Mouse (Mus musculus) small intestine, adult 10 weeks (tissue): ENCODE results near the gene Ndufa13. TPM values are rescaled to one million over a fixed set of nuclear protein-coding genes. Genes with fewer than 3 reads are reported as not detected.

ENCODE experiments used
- polyA plus RNA-seq: library from polyadenylated mRNA; stranded (reverse); fragments of 350-450 nt; fragmentation: Illumina TruSeq; extraction: RNeasy Lipid Tissue Mini Kit (QIAGEN cat#74804); gene quantifications from one replicate; pipeline ENCODE4 v1.2.3, GENCODE M21; 2014; ENCODE audit warnings: low replicate concordance

The Ndufa13 gene
- not detected for polyA plus RNA-seq

GRCm38 (mm10) chr8:69902163-69903062 is at the start of gene Ndufa13, which contains the start of the genes Tssk6 and Yjefn3:
Gene Ndufa13, minus strand, starts transcription at chr8:69902558.
Gene Tssk6, plus strand, starts transcription at chr8:69902184.
Gene Yjefn3, minus strand, starts transcription at chr8:69902712.

GRCm38 (mm10) chr8:69887289-69888243 is 14.8 kb downstream of the Ndufa13 start, which contains the start of gene Cilp2:
Gene Cilp2, minus strand, starts transcription at chr8:69887687.

Other genes starting within 250 kb of the Ndufa13 start
- gene Zfp964, start 248.1 kb downstream of the Ndufa13 start, polyA plus RNA-seq = 4.9 TPM
- gene Zfp869, start 191.8 kb downstream of the Ndufa13 start, polyA plus RNA-seq = 53.1 TPM
- gene Zfp963, start 152.6 kb downstream of the Ndufa13 start, polyA plus RNA-seq = 15.6 TPM
- gene Gm20422, start 127.7 kb downstream of the Ndufa13 start, polyA plus RNA-seq = 1.3 TPM
- gene Atp13a1, start 111.4 kb downstream of the Ndufa13 start, polyA plus RNA-seq = 0.78 TPM
- gene Zfp866, start 111.4 kb downstream of the Ndufa13 start, polyA plus RNA-seq = 28.8 TPM
- 6.5 TPM for gene Gmip, start 93.9 kb downstream of the Ndufa13 start, polyA plus RNA-seq
- 0.85 TPM for gene Lpar2, start 80.1 kb downstream of the Ndufa13 start, polyA plus RNA-seq
- 1.4 TPM for gene Pbx4, start 70.1 kb downstream of the Ndufa13 start, polyA plus RNA-seq
- gene Cilp2, start 14.9 kb downstream of the Ndufa13 start, polyA plus RNA-seq = not detected
- gene Tssk6, start 374 bp downstream of the Ndufa13 start, polyA plus RNA-seq = not detected
- not detected for gene Yjefn3, start 154 bp upstream of the Ndufa13 start, polyA plus RNA-seq
- gene Gatad2a, start 93.8 kb upstream of the Ndufa13 start, polyA plus RNA-seq = 5.5 TPM
- gene Mau2, start 140.2 kb upstream of the Ndufa13 start, polyA plus RNA-seq = 8.8 TPM
- 5.9 TPM for gene Sugp1, start 140.3 kb upstream of the Ndufa13 start, polyA plus RNA-seq
- gene Tm6sf2, start 170.4 kb upstream of the Ndufa13 start, polyA plus RNA-seq = 30.1 TPM
- gene Hapln4, start 180.9 kb upstream of the Ndufa13 start, polyA plus RNA-seq = 0.15 TPM
- not detected for gene Ncan, start 218.3 kb upstream of the Ndufa13 start, polyA plus RNA-seq
- 0.37 TPM for gene Nr2c2ap, start 228.8 kb upstream of the Ndufa13 start, polyA plus RNA-seq
- 0.33 TPM for gene Rfxank, start 236.6 kb upstream of the Ndufa13 start, polyA plus RNA-seq
- 2.0 TPM for gene Borcs8, start 236.9 kb upstream of the Ndufa13 start, polyA plus RNA-seq
- gene Mef2b, start 237.2 kb upstream of the Ndufa13 start, polyA plus RNA-seq = not detected